Mouse (Mus musculus): Measurements from ENCODE around the gene Tecrl. TPM values are rescaled to one million over a fixed set of nuclear protein-coding genes. Genes with fewer than 3 reads are reported as not detected.

The Tecrl gene
- 0.01 and 0.02 TPM in 2 replicates for polyA plus RNA-seq (2012; rRNA removed)

GRCm38 (mm10) chr5:83354846-83355561 is at the start of gene Tecrl:
Gene Tecrl (minus strand): TSS chr5:83355195.

Measured in liver, embryonic 14 days (tissue).